Mouse (Mus musculus) thymus, postnatal 0 days (tissue): ENCODE measurements around the gene Sh3d19. TPM values are rescaled to one million over a fixed set of nuclear protein-coding genes. Genes with fewer than 3 reads are reported as not detected.

Experiments
- DNase-seq: peaks from one replicate; pipeline ENCODE4 v3.0.0-alpha.2; 2015; ENCODE audit warnings: low spot score
- polyA plus RNA-seq: library from polyadenylated mRNA; unstranded; fragments of >200 nt; fragmentation: Nextera tagmentation; extraction: Ambion mirVana; gene quantifications from 2 replicates; pipeline ENCODE4 v1.2.1, GENCODE M21; 2015

The Sh3d19 gene
- polyA plus RNA-seq = 2.5 and 3.5 TPM in 2 replicates

- no peak for DNase-seq
Measured at GRCm38 (mm10) chr3:85970742-85971598, at the start of gene Sh3d19. Gene Sh3d19, plus strand, starts transcription at chr3:85971109.

- DNase-seq = no peak
Measured at GRCm38 (mm10) chr3:85922331-85922730, 48.6 kb upstream of the Sh3d19 start.

GRCm38 (mm10) chr3:85923343-85923742, 47.6 kb upstream of the Sh3d19 start:
- DNase-seq = no peak

- peak; percentile 47 for DNase-seq
Measured at GRCm38 (mm10) chr3:85923954-85924945, 46.7 kb upstream of the Sh3d19 start.

GRCm38 (mm10) chr3:85927296-85927695, 43.6 kb upstream of the Sh3d19 start:
- no peak for DNase-seq

GRCm38 (mm10) chr3:85928140-85928611, 42.7 kb upstream of the Sh3d19 start:
- DNase-seq = no peak

- no peak for DNase-seq
Measured at GRCm38 (mm10) chr3:85929711-85930110, 41.2 kb upstream of the Sh3d19 start.

- DNase-seq = no peak
Measured at GRCm38 (mm10) chr3:85930671-85931255, 40.1 kb upstream of the Sh3d19 start.

- DNase-seq = no peak
Measured at GRCm38 (mm10) chr3:85931859-85932258, 39.0 kb upstream of the Sh3d19 start.

- no peak for DNase-seq
Measured at GRCm38 (mm10) chr3:85933586-85933985, 37.3 kb upstream of the Sh3d19 start.

GRCm38 (mm10) chr3:85950914-85951313, 20.0 kb upstream of the Sh3d19 start:
- no peak for DNase-seq

- no peak for DNase-seq
Measured at GRCm38 (mm10) chr3:85952696-85953283, 18.1 kb upstream of the Sh3d19 start.

- DNase-seq = no peak
Measured at GRCm38 (mm10) chr3:85955269-85955668, 15.6 kb upstream of the Sh3d19 start.

- no peak for DNase-seq
Measured at GRCm38 (mm10) chr3:85955704-85956103, 15.2 kb upstream of the Sh3d19 start.

- DNase-seq = no peak
Measured at GRCm38 (mm10) chr3:85959669-85960068, 11.2 kb upstream of the Sh3d19 start.

- DNase-seq = no peak
Measured at GRCm38 (mm10) chr3:85961134-85961533, 9.8 kb upstream of the Sh3d19 start.

- DNase-seq = no peak
Measured at GRCm38 (mm10) chr3:85965479-85965878, 5.4 kb upstream of the Sh3d19 start.

- DNase-seq = no peak
Measured at GRCm38 (mm10) chr3:85969040-85969439, 1.9 kb upstream of the Sh3d19 start.

- no peak for DNase-seq
Measured at GRCm38 (mm10) chr3:85971599-85971975, 678 bp downstream of the Sh3d19 start.

- DNase-seq = no peak
Measured at GRCm38 (mm10) chr3:85973376-85974140, 2.6 kb downstream of the Sh3d19 start.
